12 mouse cellular contexts compared by ENCODE assay signal in genomic region chr14:25389314-25389713, GRCm38 (mm10).
A peak's percentile ranks its signal among the peaks of the same experiment; 100 is the strongest.
DNase-seq lines count a peak whose midpoint lies in the region; ATAC-seq lines count a peak whose summit lies in the region.
"Had no signal": no experiment of that assay in that cellular context is flagged by ENCODE, and none has a peak within 500 bp of the region (broad histone marks: within the 10 kb centered on the region; RNA-seq: fewer than 3 reads in every experiment).

No protein-coding gene starts in this region.

- H3K9ac ChIP-seq in heart, embryonic 12.5 days: no peak overlapping the region
- no peak overlapping the region for H3K9ac ChIP-seq in embryonic facial prominence, embryonic 13.5 days
- no peak overlapping the region for H3K9ac ChIP-seq in midbrain, embryonic 15.5 days

- no peak for DNase-seq in heart, adult 8-10 months (ENCODE audit: low spot score)
- peak; percentile 37 for DNase-seq in lung, postnatal 10 days
- no peak for DNase-seq in lung, postnatal 25 days (ENCODE audit: low spot score)
- no peak for DNase-seq in cerebellum, adult 9-11 months
- DNase-seq: adrenal gland, postnatal 14 days; B cell, adult 2 months; cerebellum, adult 8-10 months had no signal

- H3K4me2 ChIP-seq in heart, embryonic 12.5 days: no peak overlapping the region
- H3K4me2 ChIP-seq in embryonic facial prominence, embryonic 13.5 days: no peak overlapping the region
- no peak overlapping the region for H3K4me2 ChIP-seq in midbrain, embryonic 15.5 days

- WGBS in heart, embryonic 12.5 days: 11% methylated on average over 2 of the region's 2 CpGs
- WGBS in embryonic facial prominence, embryonic 13.5 days: 2% methylated on average over 2 of the region's 2 CpGs
- WGBS in midbrain, embryonic 15.5 days: 20% methylated on average over 2 of the region's 2 CpGs

- no peak for ATAC-seq in heart, embryonic 12.5 days (ENCODE audit: insufficient number of reproducible peaks, low FRiP score)
- ATAC-seq in embryonic facial prominence, embryonic 13.5 days (ENCODE audit: insufficient number of reproducible peaks, insufficient read depth, low FRiP score, low TSS enrichment, low read depth): 0 out of 2 replicates have a peak, but pooled peaks have one; percentile 21
- ATAC-seq in midbrain, embryonic 15.5 days (replicated peaks): 0 out of 2 replicates have a peak, but pooled peaks have one; percentile 30
- no peak for ATAC-seq in cerebellum, adult (ENCODE audit: insufficient number of reproducible peaks, low FRiP score, low TSS enrichment)
- ATAC-seq: Patski had no signal

- no peaks in the 10 kb centered on the region for H3K36me3 ChIP-seq in heart, embryonic 12.5 days
- H3K36me3 ChIP-seq in embryonic facial prominence, embryonic 13.5 days: no peaks in the 10 kb centered on the region
- no peaks in the 10 kb centered on the region for H3K36me3 ChIP-seq in midbrain, embryonic 15.5 days (replicated peaks)

- no peaks in the 10 kb centered on the region for H3K27me3 ChIP-seq in heart, embryonic 12.5 days (replicated peaks)
- no peaks in the 10 kb centered on the region for H3K27me3 ChIP-seq in embryonic facial prominence, embryonic 13.5 days
- no peaks in the 10 kb centered on the region for H3K27me3 ChIP-seq in midbrain, embryonic 15.5 days (replicated peaks)
- H3K27me3 ChIP-seq: Patski had no signal

- H3K4me1 ChIP-seq in heart, embryonic 12.5 days (replicated peaks): peaks cover 25% of the 10 kb centered on the region
- peaks cover 9% of the 10 kb centered on the region for H3K4me1 ChIP-seq in embryonic facial prominence, embryonic 13.5 days
- H3K4me1 ChIP-seq in midbrain, embryonic 15.5 days: no peaks in the 10 kb centered on the region

- no peak overlapping the region for H3K4me3 ChIP-seq in heart, embryonic 12.5 days
- H3K4me3 ChIP-seq in embryonic facial prominence, embryonic 13.5 days: no peak overlapping the region
- H3K4me3 ChIP-seq in midbrain, embryonic 15.5 days: no peak overlapping the region

- peak overlapping the region; percentile 12; the same call in 1 of the 2 replicates for H3K27ac ChIP-seq in heart, embryonic 12.5 days (ENCODE audit: poor library complexity, severe bottlenecking)
- H3K27ac ChIP-seq in embryonic facial prominence, embryonic 13.5 days: no peak overlapping the region
- H3K27ac ChIP-seq in midbrain, embryonic 15.5 days: no peak overlapping the region

- H3K9me3 ChIP-seq in heart, embryonic 12.5 days (replicated peaks): no peaks in the 10 kb centered on the region
- H3K9me3 ChIP-seq in embryonic facial prominence, embryonic 13.5 days: no peaks in the 10 kb centered on the region
- no peaks in the 10 kb centered on the region for H3K9me3 ChIP-seq in midbrain, embryonic 15.5 days

Comparison
In these comparisons a context has a peak if more than half of its experiments do, and no peak if none do; other contexts are left out.
1. ATAC-seq: peak in embryonic facial prominence, embryonic 13.5 days (single experiment) and midbrain, embryonic 15.5 days (single experiment); none in heart, embryonic 12.5 days (single experiment) and cerebellum, adult (single experiment).